Mouse (Mus musculus): ENCODE results near the gene Gm11060.

Gene Gm11060

GRCm38 (mm10) chr2:105091718-105092117 lies at the start of gene Gm11060:
Gene Gm11060 (plus strand): TSS chr2:105092018.
- no peak for DNase-seq

GRCm38 (mm10) chr2:105043152-105043551 lies 48.7 kb upstream of the Gm11060 start:
- DNase-seq, result no peak

- no peak for DNase-seq
These were observed 43.5 kb upstream of the Gm11060 start for GRCm38 (mm10) chr2:105048301-105048700.

- no peak for DNase-seq
These were observed 36.3 kb upstream of the Gm11060 start for GRCm38 (mm10) chr2:105055529-105055928.

GRCm38 (mm10) chr2:105058577-105059116 lies 33.2 kb upstream of the Gm11060 start:
- peak; percentile 5 for DNase-seq

- no peak for DNase-seq
These were observed 29.0 kb upstream of the Gm11060 start for GRCm38 (mm10) chr2:105062741-105063372.

GRCm38 (mm10) chr2:105072496-105072895 lies 19.3 kb upstream of the Gm11060 start:
- no peak for DNase-seq

GRCm38 (mm10) chr2:105074196-105074595 lies 17.6 kb upstream of the Gm11060 start:
- no peak for DNase-seq

- DNase-seq, result no peak
These were observed 16.0 kb upstream of the Gm11060 start for GRCm38 (mm10) chr2:105075809-105076208.

- no peak for DNase-seq
These were observed 14.7 kb upstream of the Gm11060 start for GRCm38 (mm10) chr2:105077151-105077550.

GRCm38 (mm10) chr2:105082256-105082790 lies 9.5 kb upstream of the Gm11060 start:
- DNase-seq, result no peak

- no peak for DNase-seq
These were observed 7.8 kb upstream of the Gm11060 start for GRCm38 (mm10) chr2:105084035-105084434.

- DNase-seq, result no peak
These were observed 5.7 kb upstream of the Gm11060 start for GRCm38 (mm10) chr2:105086081-105086480.

GRCm38 (mm10) chr2:105088005-105088404 lies 3.8 kb upstream of the Gm11060 start:
- no peak for DNase-seq

- DNase-seq, result no peak
These were observed 2.7 kb upstream of the Gm11060 start for GRCm38 (mm10) chr2:105089083-105089482.

GRCm38 (mm10) chr2:105089581-105090508 lies 2.0 kb upstream of the Gm11060 start:
- no peak for DNase-seq

- no peak for DNase-seq
These were observed 827 bp upstream of the Gm11060 start for GRCm38 (mm10) chr2:105090991-105091390.

- no peak for DNase-seq
These were observed 5.6 kb downstream of the Gm11060 start for GRCm38 (mm10) chr2:105097294-105097953.

GRCm38 (mm10) chr2:105099410-105099809 lies 7.6 kb downstream of the Gm11060 start:
- no peak for DNase-seq

GRCm38 (mm10) chr2:105100541-105100940 lies 8.7 kb downstream of the Gm11060 start:
- DNase-seq, result no peak

GRCm38 (mm10) chr2:105108703-105109158 lies 16.9 kb downstream of the Gm11060 start:
- DNase-seq, result no peak

GRCm38 (mm10) chr2:105114074-105114473 lies 22.3 kb downstream of the Gm11060 start:
- DNase-seq, result no peak

GRCm38 (mm10) chr2:105117669-105118068 lies 25.9 kb downstream of the Gm11060 start:
- no peak for DNase-seq

Measured in right cerebral cortex, postnatal 25 days (tissue).